In genomic region chr3:155360399-155360798, GRCm38 (mm10) we compare ENCODE assay signal across 13 mouse cellular contexts.
A peak's percentile ranks its signal among the peaks of the same experiment; 100 is the strongest.
DNase-seq lines count a peak whose midpoint lies in the region; ATAC-seq and TF ChIP-seq lines count a peak whose summit lies in the region.
"Had no signal": no experiment of that assay in that cellular context is flagged by ENCODE, and none has a peak within 500 bp of the region (broad histone marks: within the 10 kb centered on the region; RNA-seq: fewer than 3 reads in every experiment).

No protein-coding gene starts in this region.

- H3K4me2 ChIP-seq in hindbrain, postnatal 0 days (ENCODE audit: low read depth, low read length), result no peak overlapping the region
- H3K4me2 ChIP-seq in hindbrain, embryonic 13.5 days, result no peak overlapping the region
- H3K4me2 ChIP-seq in stomach, embryonic 14.5 days (replicated peaks; ENCODE audit: low read depth, low read length), result no peak overlapping the region
- no peak overlapping the region for H3K4me2 ChIP-seq in stomach, postnatal 0 days (replicated peaks; ENCODE audit: low read depth)
- H3K4me2 ChIP-seq: midbrain, embryonic 11.5 days had no signal

- no peak overlapping the region for H3K27ac ChIP-seq in hindbrain, postnatal 0 days
- no peak overlapping the region for H3K27ac ChIP-seq in hindbrain, embryonic 13.5 days
- no peak overlapping the region for H3K27ac ChIP-seq in stomach, embryonic 14.5 days (ENCODE audit: low read length)
- H3K27ac ChIP-seq in stomach, postnatal 0 days (replicated peaks), result no peak overlapping the region
- H3K27ac ChIP-seq in thymus, adult 2 months (ENCODE audit: control insufficient read depth, insufficient read depth, low read length), result no peak overlapping the region
- no peak overlapping the region for H3K27ac ChIP-seq in midbrain, embryonic 10.5 days (replicated peaks)

- no peaks in the 10 kb centered on the region for H3K27me3 ChIP-seq in hindbrain, postnatal 0 days (ENCODE audit: insufficient read depth, low read length)
- H3K27me3 ChIP-seq in hindbrain, embryonic 13.5 days, result no peaks in the 10 kb centered on the region
- H3K27me3 ChIP-seq in stomach, embryonic 14.5 days (ENCODE audit: control insufficient read depth, insufficient read depth, low read length), result no peaks in the 10 kb centered on the region
- H3K27me3 ChIP-seq in stomach, postnatal 0 days (ENCODE audit: control insufficient read depth, insufficient read depth, low read length), result no peaks in the 10 kb centered on the region
- no peaks in the 10 kb centered on the region for H3K27me3 ChIP-seq in thymus, adult 2 months (ENCODE audit: control insufficient read depth, insufficient read depth, low read length)
- H3K27me3 ChIP-seq in midbrain, embryonic 10.5 days (ENCODE audit: low read depth, poor library complexity, severe bottlenecking), result no peaks in the 10 kb centered on the region

- H3K36me3 ChIP-seq in hindbrain, postnatal 0 days (ENCODE audit: insufficient read depth, low read length), result no peaks in the 10 kb centered on the region
- H3K36me3 ChIP-seq in hindbrain, embryonic 13.5 days, result no peaks in the 10 kb centered on the region
- no peaks in the 10 kb centered on the region for H3K36me3 ChIP-seq in stomach, embryonic 14.5 days (ENCODE audit: control insufficient read depth, insufficient read depth, low read length)
- no peaks in the 10 kb centered on the region for H3K36me3 ChIP-seq in stomach, postnatal 0 days (ENCODE audit: control insufficient read depth, insufficient read depth, low read length)
- H3K36me3 ChIP-seq in thymus, adult 2 months (ENCODE audit: control insufficient read depth, insufficient read depth, low read length), result no peaks in the 10 kb centered on the region
- no peaks in the 10 kb centered on the region for H3K36me3 ChIP-seq in midbrain, embryonic 10.5 days

- TF ChIP-seq EP300 in stomach, postnatal 0 days (optimal IDR thresholded peaks at IDR 0.05), result no peak

- WGBS in hindbrain, postnatal 0 days, result 47% methylated on average over 1 of the region's 1 CpGs
- WGBS in hindbrain, embryonic 13.5 days, result 76% methylated on average over 1 of the region's 1 CpGs
- WGBS in stomach, embryonic 14.5 days, result 35% methylated on average over 1 of the region's 1 CpGs
- WGBS in stomach, postnatal 0 days, result 30% methylated on average over 1 of the region's 1 CpGs
- 26% methylated on average over 1 of the region's 1 CpGs for WGBS in thymus, adult 2 months
- WGBS in midbrain, embryonic 10.5 days, result 86% methylated on average over 1 of the region's 1 CpGs

- H3K9ac ChIP-seq in hindbrain, postnatal 0 days (replicated peaks; ENCODE audit: low read length), result no peak overlapping the region
- H3K9ac ChIP-seq in hindbrain, embryonic 13.5 days, result no peak overlapping the region
- H3K9ac ChIP-seq in stomach, embryonic 14.5 days (replicated peaks; ENCODE audit: low read depth, low read length), result no peak overlapping the region
- H3K9ac ChIP-seq in stomach, postnatal 0 days (ENCODE audit: low read length), result no peak overlapping the region

- ATAC-seq in hindbrain, postnatal 0 days, result peak; percentile 84
- no peak for ATAC-seq in hindbrain, embryonic 13.5 days (ENCODE audit: low FRiP score)
- peak; percentile 82; the same call in 1 of the 2 replicates for ATAC-seq in stomach, embryonic 14.5 days (ENCODE audit: insufficient number of reproducible peaks, insufficient read depth, low FRiP score, low read depth)
- no peak for ATAC-seq in stomach, postnatal 0 days (ENCODE audit: low FRiP score, low TSS enrichment)
- ATAC-seq in megakaryocyte, adult 5-6 weeks (ENCODE audit: poor library complexity, severe bottlenecking), result no peak

- peak; percentile 49 for DNase-seq in hindbrain, postnatal 0 days (ENCODE audit: low spot score)
- DNase-seq in stomach, postnatal 0 days (ENCODE audit: low spot score), result no peak
- peak; percentile 28 to 32 for DNase-seq in left cerebral cortex, postnatal 10 days (ENCODE audit: extremely low spot score in 1 of 2, low spot score in 2 of 2)
- DNase-seq in thymus, adult 2 months, result no peak
- DNase-seq in midbrain, embryonic 10.5 days (ENCODE audit: low spot score), result no peak
- DNase-seq: adrenal gland, adult 8-10 months; cerebellum, postnatal 10 days; heart, postnatal 36 days; kidney, postnatal 14 days had no signal

- H3K4me1 ChIP-seq in hindbrain, postnatal 0 days (ENCODE audit: insufficient read depth, low read length), result no peaks in the 10 kb centered on the region
- no peaks in the 10 kb centered on the region for H3K4me1 ChIP-seq in hindbrain, embryonic 13.5 days (replicated peaks)
- H3K4me1 ChIP-seq in stomach, embryonic 14.5 days (ENCODE audit: control insufficient read depth, insufficient read depth, low read length), result no peaks in the 10 kb centered on the region
- no peaks in the 10 kb centered on the region for H3K4me1 ChIP-seq in stomach, postnatal 0 days (replicated peaks; ENCODE audit: control insufficient read depth, insufficient read depth)
- H3K4me1 ChIP-seq in thymus, adult 2 months (replicated peaks; ENCODE audit: control insufficient read depth, insufficient read depth, low read length), result no peaks in the 10 kb centered on the region
- H3K4me1 ChIP-seq in midbrain, embryonic 10.5 days, result no peaks in the 10 kb centered on the region

- intact Hi-C loops in left cerebral cortex, postnatal 10 days (cut with DNase I), result no loop called here

- no peak for TF ChIP-seq POLR2A in thymus, adult 2 months (IDR thresholded peaks at IDR 0.05; ENCODE audit: control insufficient read depth, extremely low read depth, insufficient read depth, low read length, poor library complexity)

- no peaks in the 10 kb centered on the region for H3K9me3 ChIP-seq in hindbrain, postnatal 0 days (ENCODE audit: low read length)
- no peaks in the 10 kb centered on the region for H3K9me3 ChIP-seq in hindbrain, embryonic 13.5 days
- H3K9me3 ChIP-seq in stomach, embryonic 14.5 days (ENCODE audit: control insufficient read depth, low read depth, low read length), result no peaks in the 10 kb centered on the region
- H3K9me3 ChIP-seq in stomach, postnatal 0 days (ENCODE audit: control insufficient read depth, low read length), result no peaks in the 10 kb centered on the region
- H3K9me3 ChIP-seq in midbrain, embryonic 10.5 days (replicated peaks), result no peaks in the 10 kb centered on the region

- no peak overlapping the region for H3K4me3 ChIP-seq in hindbrain, postnatal 0 days (ENCODE audit: low read length)
- H3K4me3 ChIP-seq in hindbrain, embryonic 13.5 days, result no peak overlapping the region
- no peak overlapping the region for H3K4me3 ChIP-seq in stomach, embryonic 14.5 days (ENCODE audit: low read depth, low read length)
- no peak overlapping the region for H3K4me3 ChIP-seq in stomach, postnatal 0 days (ENCODE audit: low read depth, low read length)
- no peak overlapping the region for H3K4me3 ChIP-seq in thymus, adult 2 months (ENCODE audit: control insufficient read depth, insufficient read depth, low read length)
- H3K4me3 ChIP-seq in midbrain, embryonic 10.5 days, result no peak overlapping the region

- no peak for TF ChIP-seq CTCF in hindbrain, postnatal 0 days (IDR thresholded peaks at IDR 0.05; ENCODE audit: low read depth)
- no peak for TF ChIP-seq CTCF in stomach, postnatal 0 days (IDR thresholded peaks at IDR 0.05; ENCODE audit: low read depth)
- no peak for TF ChIP-seq CTCF in thymus, adult 2 months (IDR thresholded peaks at IDR 0.05; ENCODE audit: borderline replicate concordance, control insufficient read depth, extremely low read depth, insufficient read depth, low read length, poor library complexity)

Comparison
In these comparisons a context has a peak if more than half of its experiments do, and no peak if none do; other contexts are left out.
1. ATAC-seq: peak in hindbrain, postnatal 0 days (single experiment) and stomach, embryonic 14.5 days (single experiment); none in hindbrain, embryonic 13.5 days (single experiment), stomach, postnatal 0 days (single experiment) and megakaryocyte, adult 5-6 weeks (single experiment).
2. DNase-seq: peak in hindbrain, postnatal 0 days (single experiment) and left cerebral cortex, postnatal 10 days (2 of 2); none in stomach, postnatal 0 days (single experiment), thymus, adult 2 months (single experiment) and midbrain, embryonic 10.5 days (single experiment).